Mouse (Mus musculus) forebrain, embryonic 13.5 days (tissue): ENCODE data around the gene Ly6c2. TPM values are rescaled to one million over a fixed set of nuclear protein-coding genes. Genes with fewer than 3 reads are reported as not detected.
"Not testable (repeated sequence)": the region's sequence is repeated elsewhere in the genome, so short reads cannot be mapped to it uniquely, and the experiment has no call there.

ENCODE experiments used
- ATAC-seq: fragments of 200-750 bp; cut with Nextera tagmentation; 2 replicates; pipeline ENCODE4 v1.8.0; 2017
- H3K27ac ChIP-seq: fragments of 300-500 bp; sonication (generic); 2 replicates; pipeline ENCODE4 v1.5.1; 2015; ENCODE audit warnings: inconsistent platforms, mild to moderate bottlenecking, moderate library complexity
- H3K27me3 ChIP-seq: fragments of 300-500 bp; sonication (generic); 2 replicates; pipeline ENCODE4 v1.6.1; 2015; ENCODE audit warnings: mild to moderate bottlenecking, inconsistent platforms
- H3K36me3 ChIP-seq: fragments of 300-500 bp; sonication (generic); 2 replicates; pipeline ENCODE4 v1.6.1; 2015; ENCODE audit warnings: mild to moderate bottlenecking, inconsistent platforms; ENCODE audit not compliant: poor library complexity, severe bottlenecking
- H3K4me1 ChIP-seq: fragments of 300-500 bp; sonication (generic); 2 replicates; pipeline ENCODE4 v1.6.1; 2015; ENCODE audit warnings: inconsistent platforms
- H3K4me2 ChIP-seq: fragments of 300-500 bp; sonication (generic); 2 replicates; pipeline ENCODE4 v1.6.1; 2015; ENCODE audit warnings: inconsistent platforms, mild to moderate bottlenecking, moderate library complexity
- H3K4me3 ChIP-seq: fragments of 300-500 bp; sonication (generic); 2 replicates; pipeline ENCODE4 v1.5.1; 2015; ENCODE audit warnings: mild to moderate bottlenecking, inconsistent platforms
- H3K9ac ChIP-seq: fragments of 300-500 bp; sonication (generic); 2 replicates; pipeline ENCODE4 v1.6.1; 2015; ENCODE audit warnings: mild to moderate bottlenecking, inconsistent platforms
- H3K9me3 ChIP-seq: fragments of 300-500 bp; sonication (generic); replicated peaks from 2 replicates; pipeline ENCODE4 v1.6.1; 2016; ENCODE audit warnings: inconsistent platforms
- WGBS: fragments of 180-500 bp; shearing (Covaris S2); methylation state at CpG from one replicate; pipeline ENCODE4 v1.1.7; 2015; 5-methylcytosine and 5-hydroxymethylcytosine counted together
- polyA plus RNA-seq: library from polyadenylated mRNA; unstranded; fragments of >200 nt; fragmentation: Nextera tagmentation; extraction: Ambion mirVana; gene quantifications from 2 replicates; pipeline ENCODE4 v1.2.1, GENCODE M21; 2015

The Ly6c2 gene
- polyA plus RNA-seq, 1 experiment from 2014 or later: not detected

GRCm38 (mm10) chr15:75116525-75116924, 4.8 kb upstream of the Ly6c2 start:
- Histone ChIP-seq H3K27ac (no peak overlapping the region), H3K4me1 (no peaks in the 10 kb centered on the region), H3K9ac (no peak overlapping the region), H3K9me3 (no peaks in the 10 kb centered on the region), H3K36me3 (no peaks in the 10 kb centered on the region), H3K4me2 (no peak overlapping the region), H3K27me3 (no peaks in the 10 kb centered on the region), H3K4me3 (no peak overlapping the region)
- WGBS: 91% methylated on average over 2 of the region's 2 CpGs
- ATAC-seq: no peak

- H3K27me3 ChIP-seq, ATAC-seq, H3K36me3 ChIP-seq, H3K4me3 ChIP-seq, H3K9me3 ChIP-seq, H3K4me1 ChIP-seq, H3K27ac ChIP-seq, H3K4me2 ChIP-seq, H3K9ac ChIP-seq: not testable (repeated sequence)
- 80% methylated on average over 2 of the region's 5 CpGs for WGBS
Observed at GRCm38 (mm10) chr15:75110424-75110823, 1.3 kb downstream of the Ly6c2 start.

GRCm38 (mm10) chr15:75099261-75099660, 12.5 kb downstream of the Ly6c2 start:
- no peak overlapping the region for H3K4me3 ChIP-seq
- no peaks in the 10 kb centered on the region for H3K36me3 ChIP-seq
- no peak for ATAC-seq
- H3K27me3 ChIP-seq: no peaks in the 10 kb centered on the region
- H3K27ac ChIP-seq: no peak overlapping the region
- H3K9me3 ChIP-seq: no peaks in the 10 kb centered on the region
- H3K4me2 ChIP-seq: no peak overlapping the region
- no peak overlapping the region for H3K9ac ChIP-seq
- no peaks in the 10 kb centered on the region for H3K4me1 ChIP-seq
- 90% methylated on average over 10 of the region's 10 CpGs for WGBS

- H3K36me3 ChIP-seq: not testable (repeated sequence)
Observed at GRCm38 (mm10) chr15:75088041-75088440, 23.7 kb downstream of the Ly6c2 start.

GRCm38 (mm10) chr15:75069965-75070364, 41.8 kb downstream of the Ly6c2 start:
- Histone ChIP-seq H3K9me3 (no peaks in the 10 kb centered on the region), H3K4me3 (no peak overlapping the region), H3K9ac (no peak overlapping the region), H3K4me2 (no peak overlapping the region), H3K4me1 (no peaks in the 10 kb centered on the region), H3K27me3 (no peaks in the 10 kb centered on the region), H3K36me3 (no peaks in the 10 kb centered on the region), H3K27ac (no peak overlapping the region)
- WGBS: 88% methylated on average over 4 of the region's 4 CpGs
- ATAC-seq: no peak

More at GRCm38 (mm10) chr15:75088041-75088440, 23.7 kb downstream of the Ly6c2 start:
- H3K27me3 ChIP-seq, H3K4me2 ChIP-seq, H3K9me3 ChIP-seq, H3K4me1 ChIP-seq, H3K9ac ChIP-seq, ATAC-seq, H3K27ac ChIP-seq, H3K4me3 ChIP-seq: not testable (repeated sequence)
- WGBS: 15% methylated on average over 2 of the region's 2 CpGs

- H3K4me1 ChIP-seq, H3K9ac ChIP-seq, H3K27ac ChIP-seq, H3K36me3 ChIP-seq, H3K27me3 ChIP-seq, ATAC-seq, H3K4me3 ChIP-seq, H3K9me3 ChIP-seq, H3K4me2 ChIP-seq: not testable (repeated sequence)
- 32% methylated on average over 6 of the region's 6 CpGs for WGBS
Observed at GRCm38 (mm10) chr15:75062030-75062574, 49.7 kb downstream of the Ly6c2 start.

GRCm38 (mm10) chr15:75060505-75060904, 51.3 kb downstream of the Ly6c2 start:
- ATAC-seq: no peak

More at GRCm38 (mm10) chr15:75060505-75060904, 51.3 kb downstream of the Ly6c2 start:
- Histone ChIP-seq H3K4me3 (no peak overlapping the region), H3K27me3 (no peaks in the 10 kb centered on the region), H3K4me1 (no peaks in the 10 kb centered on the region), H3K9ac (no peak overlapping the region), H3K27ac (no peak overlapping the region), H3K9me3 (no peaks in the 10 kb centered on the region), H3K4me2 (no peak overlapping the region), H3K36me3 (no peaks in the 10 kb centered on the region)

Other genes with a start within 250 kb of the Ly6c2 start
- not detected in 2 replicates for gene 2010109I03Rik, start 214.9 kb downstream of the Ly6c2 start, polyA plus RNA-seq
- not detected in 2 replicates for gene Ly6i, start 128.5 kb downstream of the Ly6c2 start, polyA plus RNA-seq
- gene Ly6a, start 113.9 kb downstream of the Ly6c2 start, polyA plus RNA-seq: 0.28 TPM in 1 of 2 replicates, not detected in the other
- 1.0 and 1.5 TPM in 2 replicates for gene Ly6c1, start 63.1 kb downstream of the Ly6c2 start, polyA plus RNA-seq
- gene Ly6g, start 43.3 kb upstream of the Ly6c2 start, polyA plus RNA-seq: not detected in 2 replicates
- not detected in 2 replicates for gene BC025446, start 104.4 kb upstream of the Ly6c2 start, polyA plus RNA-seq
- gene Ly6f, start 156.5 kb upstream of the Ly6c2 start, polyA plus RNA-seq: not detected in 2 replicates